Mouse (Mus musculus): Measurements from ENCODE around the gene Prx.

DNA sequence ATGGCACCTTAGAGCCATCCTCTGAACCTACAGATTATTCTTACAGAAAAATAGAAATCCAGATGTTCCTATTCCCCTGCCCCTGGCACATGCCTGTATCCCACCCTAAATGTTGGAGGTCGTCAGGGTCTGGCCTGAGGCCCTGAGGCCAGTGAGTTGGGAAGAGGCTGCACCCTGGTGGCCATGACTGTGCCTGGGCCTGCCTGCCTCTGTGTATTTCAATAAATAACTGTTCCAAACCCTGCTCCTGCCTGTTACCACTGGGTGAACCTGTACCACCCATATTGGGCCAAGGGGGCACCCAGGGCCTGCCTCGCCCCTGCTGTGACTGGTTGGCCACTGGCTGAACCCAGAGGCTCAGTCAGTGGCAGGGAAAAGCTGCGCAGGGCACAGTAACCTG, 31.8 kb downstream of the Prx start:
- TF ChIP-seq CTCF (IDR thresholded peaks at IDR 0.05; ENCODE audit: low read depth, low read length), result no peak
- TF ChIP-seq POLR2A (IDR thresholded peaks at IDR 0.05; ENCODE audit: borderline replicate concordance, low read depth, low read length), result no peak
